Mouse (Mus musculus) embryonic facial prominence, embryonic 14.5 days (tissue): ENCODE results near the gene Mllt6. TPM values are rescaled to one million over a fixed set of nuclear protein-coding genes. Genes with fewer than 3 reads are reported as not detected.
A peak's percentile ranks its signal among the peaks of the same experiment; 100 is the strongest.

Source experiments
- ATAC-seq: fragments of 200-750 bp; cut with Nextera tagmentation; 2 replicates; pipeline ENCODE4 v1.8.0; 2017; ENCODE audit warnings: low read depth, moderate number of reproducible peaks, moderate TSS enrichment
- DNase-seq: peaks from one replicate; pipeline ENCODE4 v3.0.0-alpha.2; 2015; ENCODE audit warnings: low spot score
- H3K27ac ChIP-seq: fragments of 300-500 bp; sonication (generic); replicated peaks from 2 replicates; pipeline ENCODE4 v1.5.1; 2014; ENCODE audit warnings: low read depth, mild to moderate bottlenecking, low read length, moderate library complexity
- H3K27me3 ChIP-seq: fragments of 300-500 bp; sonication (generic); replicated peaks from 2 replicates; pipeline ENCODE4 v1.6.1; 2014; ENCODE audit warnings: low read length; ENCODE audit not compliant: control insufficient read depth, insufficient read depth
- H3K36me3 ChIP-seq: fragments of 300-500 bp; sonication (generic); 2 replicates; pipeline ENCODE4 v1.6.1; 2014; ENCODE audit warnings: low read length, mixed read lengths; ENCODE audit not compliant: control insufficient read depth, insufficient read depth
- H3K4me1 ChIP-seq: fragments of 300-500 bp; sonication (generic); 2 replicates; pipeline ENCODE4 v1.6.1; 2014; ENCODE audit warnings: antibody characterized with exemption, low read length; ENCODE audit not compliant: control insufficient read depth, insufficient read depth
- H3K4me2 ChIP-seq: fragments of 300-500 bp; sonication (generic); 2 replicates; pipeline ENCODE4 v1.6.1; 2014; ENCODE audit warnings: low read depth, mild to moderate bottlenecking, low read length, moderate library complexity, mixed read lengths
- H3K4me3 ChIP-seq: fragments of 300-500 bp; sonication (generic); 2 replicates; pipeline ENCODE4 v1.5.1; 2014; ENCODE audit warnings: low read depth, mild to moderate bottlenecking, low read length
- H3K9ac ChIP-seq: fragments of 300-500 bp; sonication (generic); 2 replicates; pipeline ENCODE4 v1.6.1; 2014; ENCODE audit warnings: low read depth, mild to moderate bottlenecking, low read length, moderate library complexity, mixed read lengths
- H3K9me3 ChIP-seq: fragments of 300-500 bp; sonication (generic); 2 replicates; pipeline ENCODE4 v1.6.1; 2016; ENCODE audit warnings: low read length; ENCODE audit not compliant: control insufficient read depth
- WGBS: fragments of 180-500 bp; shearing (Covaris S2); extraction: QIAGEN DNeasy Blood & Tissue Kit; methylation state at CpG from one replicate; pipeline ENCODE4 v1.1.7; 2014; 5-methylcytosine and 5-hydroxymethylcytosine counted together
- polyA plus RNA-seq: library from polyadenylated mRNA; unstranded; fragments of >200 nt; fragmentation: Nextera tagmentation; extraction: Ambion mirVana; gene quantifications from 2 replicates; pipeline ENCODE4 v1.2.1, GENCODE M21; 2014

The Mllt6 gene
- polyA plus RNA-seq, 1 experiment from 2014 or later = 3.5 TPM

DNA sequence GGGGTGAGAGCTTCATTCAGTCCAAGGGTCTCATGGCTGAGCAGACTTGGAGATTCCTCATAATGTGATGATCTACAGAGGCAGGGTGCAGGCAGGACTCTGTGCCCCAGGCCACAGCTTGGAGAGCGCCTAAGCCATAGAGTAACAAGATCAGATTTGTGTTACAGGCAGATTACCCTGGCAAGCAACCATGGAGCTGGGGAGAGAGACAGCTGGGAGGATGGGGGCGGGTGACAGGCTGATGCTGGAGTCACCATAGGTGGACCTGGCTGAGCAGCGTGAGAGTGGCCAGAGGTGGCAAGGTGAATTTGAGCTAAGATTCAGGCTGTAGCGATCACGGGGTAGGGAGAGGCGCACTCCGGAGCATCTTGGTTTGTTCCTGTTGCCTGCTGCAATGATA lies 4.9 kb downstream of the Mllt6 start:
- ATAC-seq = no peak
- Histone ChIP-seq H3K4me3 (no peak overlapping the region), H3K27me3 (no peaks in the 10 kb centered on the region), H3K9ac (no peak overlapping the region), H3K4me2 (no peak overlapping the region), H3K4me1 (peaks cover 6% of the 10 kb centered on the region), H3K36me3 (peaks cover 72% of the 10 kb centered on the region), H3K9me3 (no peaks in the 10 kb centered on the region), H3K27ac (no peak overlapping the region)
- 86% methylated on average over 7 of the region's 7 CpGs for WGBS
- DNase-seq = no peak

DNA sequence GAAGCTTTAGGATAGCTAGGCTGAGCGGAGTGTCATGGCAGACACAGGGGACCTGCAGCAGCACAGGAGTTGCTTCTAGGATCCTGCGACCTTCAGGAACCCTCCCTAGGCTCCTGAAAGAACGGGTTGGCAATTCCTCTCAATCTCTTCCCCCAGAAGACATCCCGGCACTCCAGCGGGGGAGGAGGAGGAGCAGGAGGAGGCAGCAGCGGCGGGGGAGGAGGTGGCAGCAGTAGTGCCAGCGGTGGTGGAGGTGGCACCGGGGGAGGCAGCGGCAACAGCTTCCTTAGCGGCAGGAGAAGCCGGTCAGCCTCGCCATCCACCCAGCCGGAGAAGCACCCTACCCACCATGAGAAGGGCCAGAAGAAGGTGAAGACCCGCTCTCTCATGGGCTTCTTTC lies 6.1 kb downstream of the Mllt6 start:
- ATAC-seq = no peak
- H3K27me3 ChIP-seq = no peaks in the 10 kb centered on the region

DNA sequence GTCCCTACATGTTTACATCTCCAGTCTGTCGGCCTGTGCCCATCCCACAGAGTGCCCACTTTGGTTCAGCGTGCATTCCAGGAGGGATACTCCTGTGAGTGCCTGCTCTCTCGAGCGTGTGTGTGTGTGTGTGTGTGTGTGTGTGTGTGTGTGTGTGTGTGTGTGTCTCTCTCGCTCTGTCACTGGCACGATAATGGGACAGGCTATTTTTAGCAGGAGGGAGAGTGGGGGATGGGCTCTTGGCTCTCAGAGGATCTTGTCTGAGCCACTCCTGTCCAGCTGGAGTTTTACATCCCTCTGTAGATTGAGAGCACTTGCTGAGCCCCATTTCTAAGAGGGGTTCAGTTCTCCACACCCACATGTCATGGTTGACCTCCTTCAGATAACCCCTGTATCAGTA lies 6.6 kb downstream of the Mllt6 start:
- Histone ChIP-seq H3K9me3 (no peaks in the 10 kb centered on the region), H3K4me1 (peaks cover under 1% of the 10 kb centered on the region; the same call in 1 of the 2 replicates), H3K27me3 (no peaks in the 10 kb centered on the region), H3K9ac (no peak overlapping the region), H3K36me3 (peaks cover 89% of the 10 kb centered on the region), H3K27ac (no peak overlapping the region), H3K4me2 (no peak overlapping the region), H3K4me3 (no peak overlapping the region)
- 33% methylated on average over 6 of the region's 6 CpGs for WGBS
- peak; percentile 61 for DNase-seq
- no peak for ATAC-seq

More for the DNA sequence above, 6.1 kb downstream of the Mllt6 start:
- Histone ChIP-seq H3K9me3 (no peaks in the 10 kb centered on the region), H3K27ac (no peak overlapping the region), H3K9ac (no peak overlapping the region), H3K36me3 (peaks cover 83% of the 10 kb centered on the region), H3K4me3 (no peak overlapping the region), H3K4me1 (peaks cover 6% of the 10 kb centered on the region), H3K4me2 (no peak overlapping the region)
- WGBS = 35% methylated on average over 9 of the region's 15 CpGs
- DNase-seq = no peak

DNA sequence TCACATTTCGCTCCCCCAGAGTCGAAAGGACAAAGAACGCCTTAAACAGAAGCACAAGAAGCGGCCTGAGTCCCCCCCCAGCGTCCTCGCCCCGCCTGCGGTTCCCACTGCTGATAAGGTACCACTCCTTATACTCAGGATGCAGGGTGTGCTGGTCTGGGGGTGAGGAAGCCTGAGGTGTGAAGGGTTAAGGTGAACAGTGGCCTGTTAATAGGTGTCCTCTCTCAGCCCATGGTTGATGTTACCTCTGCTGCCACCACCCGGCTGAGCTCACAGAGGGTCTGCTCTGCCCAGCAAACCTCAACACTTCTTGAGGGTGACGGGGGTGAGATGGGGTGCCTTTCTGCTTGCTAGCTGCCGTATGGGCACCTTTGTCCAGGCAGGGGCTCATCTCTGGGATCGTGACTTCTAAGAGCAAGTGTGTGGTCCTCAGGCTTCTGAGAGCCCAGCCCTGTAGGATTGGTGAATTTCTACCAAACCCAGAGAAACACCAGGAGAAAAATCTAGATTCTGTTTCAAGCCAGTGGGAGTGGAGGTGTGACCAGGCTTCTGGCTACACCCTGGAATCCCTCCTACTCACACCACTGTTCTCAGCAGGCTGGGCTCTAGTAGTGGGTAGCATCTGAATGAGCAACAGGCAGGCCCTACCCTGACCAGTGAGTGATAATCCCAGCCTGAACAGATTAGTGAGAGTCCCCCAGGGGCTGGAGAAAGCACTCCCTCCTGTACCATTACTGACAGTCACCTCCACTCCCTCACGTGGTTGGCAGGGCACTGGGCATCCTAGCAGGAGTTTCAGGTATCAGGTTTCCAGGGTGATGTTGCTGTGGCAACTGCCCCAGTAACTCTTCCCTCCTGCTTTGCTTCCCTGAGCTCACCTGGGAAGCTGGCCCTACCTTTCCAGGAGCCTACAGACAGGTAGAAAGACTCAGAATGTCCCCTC lies 7.3 kb downstream of the Mllt6 start:
- Histone ChIP-seq H3K4me2 (no peak overlapping the region), H3K36me3 (peaks cover 92% of the 10 kb centered on the region)

DNA sequence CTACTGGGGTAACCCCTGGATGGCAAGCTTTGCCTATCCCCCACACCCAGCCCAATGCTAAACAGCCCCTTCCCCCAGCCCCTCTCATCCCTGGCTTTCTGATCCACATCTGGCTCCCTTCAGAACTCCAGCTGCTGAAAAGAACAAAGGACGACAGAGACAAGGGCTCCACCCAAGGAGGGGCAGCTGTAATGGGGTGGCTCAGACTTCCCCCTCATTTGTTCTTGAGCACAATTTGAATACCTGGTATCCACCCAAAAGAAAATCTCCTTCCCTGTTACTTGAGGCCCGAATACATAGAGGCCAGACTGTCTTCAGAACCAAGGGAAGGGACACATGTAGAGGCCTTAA lies 7.9 kb downstream of the Mllt6 start:
- peak overlapping the region; percentile 52 for H3K27ac ChIP-seq

More for the DNA sequence above, 7.3 kb downstream of the Mllt6 start:
- peak overlapping the region; percentile 52 for H3K27ac ChIP-seq
- no peaks in the 10 kb centered on the region for H3K27me3 ChIP-seq
- DNase-seq (peak; percentile 36), ATAC-seq (peak; percentile 27; the same call in 1 of the 2 replicates)
- no peaks in the 10 kb centered on the region for H3K4me1 ChIP-seq
- no peak overlapping the region for H3K4me3 ChIP-seq
- 0 out of 2 replicates have a peak overlapping the region, but pooled peaks have one; percentile 19 for H3K9ac ChIP-seq
- 63% methylated on average over 13 of the region's 13 CpGs for WGBS
- H3K9me3 ChIP-seq = no peaks in the 10 kb centered on the region

DNA sequence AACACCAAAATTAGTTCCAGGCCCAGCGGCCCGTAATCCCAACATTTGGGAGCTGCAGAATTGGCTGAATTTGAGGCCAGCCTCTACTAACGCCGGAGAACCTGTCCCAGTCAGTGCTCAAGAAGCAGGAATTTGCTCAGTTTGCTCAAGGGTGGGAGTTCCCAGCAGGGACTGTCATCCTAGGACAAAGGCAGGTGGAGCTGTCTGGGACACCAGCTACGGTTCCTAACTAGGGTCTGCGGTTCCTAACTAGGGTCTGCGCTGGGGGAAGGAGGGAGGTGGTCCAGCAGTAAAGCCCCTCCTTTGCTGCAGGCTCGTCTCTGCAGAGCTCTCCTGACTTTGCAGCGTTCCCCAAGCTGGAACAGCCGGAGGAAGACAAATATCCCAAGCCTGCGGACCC lies 9.9 kb downstream of the Mllt6 start:
- no peak for ATAC-seq
- Histone ChIP-seq H3K27me3 (no peaks in the 10 kb centered on the region), H3K36me3 (peaks cover 94% of the 10 kb centered on the region), H3K4me2 (no peak overlapping the region), H3K9me3 (no peaks in the 10 kb centered on the region), H3K4me3 (no peak overlapping the region), H3K27ac (no peak overlapping the region), H3K9ac (no peak overlapping the region), H3K4me1 (no peaks in the 10 kb centered on the region)
- no peak for DNase-seq
- 86% methylated on average over 11 of the region's 11 CpGs for WGBS

More for the DNA sequence above, 7.9 kb downstream of the Mllt6 start:
- WGBS = 47% methylated on average over 2 of the region's 2 CpGs
- H3K4me2 ChIP-seq = no peak overlapping the region
- H3K9ac ChIP-seq = 0 out of 2 replicates have a peak overlapping the region, but pooled peaks have one; percentile 19
- no peaks in the 10 kb centered on the region for H3K9me3 ChIP-seq
- no peak for ATAC-seq
- H3K27me3 ChIP-seq = no peaks in the 10 kb centered on the region
- DNase-seq = peak; percentile 26
- H3K4me3 ChIP-seq = no peak overlapping the region
- peaks cover 92% of the 10 kb centered on the region for H3K36me3 ChIP-seq
- H3K4me1 ChIP-seq = no peaks in the 10 kb centered on the region

DNA sequence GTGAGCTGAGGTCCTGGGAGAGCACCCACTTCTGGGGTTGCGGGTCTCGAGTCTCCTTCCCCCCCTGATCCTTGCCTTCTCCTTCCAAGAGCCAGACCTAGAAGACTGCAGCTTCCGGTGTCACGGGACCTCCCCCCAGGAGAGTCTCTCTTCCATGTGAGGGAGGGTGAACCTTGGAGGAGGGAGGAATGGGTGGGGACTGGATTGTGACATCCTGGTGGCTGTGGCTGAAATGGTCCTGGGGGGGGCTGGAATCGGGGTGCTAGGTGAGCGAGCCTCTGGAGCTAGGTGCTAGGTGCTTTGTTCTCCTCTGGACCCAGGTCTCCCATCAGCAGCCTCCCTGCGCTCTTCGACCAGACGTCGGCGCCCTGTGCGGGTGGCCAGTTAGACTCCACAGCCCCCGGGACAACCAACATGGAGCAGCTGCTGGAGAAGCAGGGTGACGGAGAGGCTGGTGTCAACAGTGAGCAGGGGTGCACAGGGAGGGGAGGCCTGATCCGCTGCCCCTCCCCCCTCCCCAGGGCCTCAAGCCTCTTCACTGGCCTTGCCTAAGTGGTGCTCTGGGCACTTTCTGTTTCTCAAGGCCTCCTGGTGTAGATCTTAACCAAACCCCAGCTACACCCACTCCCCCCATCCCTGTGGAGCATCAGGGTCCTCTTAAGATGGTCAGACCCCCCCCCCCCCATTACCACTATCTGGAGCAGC lies 13.0 kb downstream of the Mllt6 start:
- Histone ChIP-seq H3K4me3 (no peak overlapping the region), H3K9me3 (no peaks in the 10 kb centered on the region), H3K4me1 (no peaks in the 10 kb centered on the region), H3K9ac (no peak overlapping the region), H3K36me3 (peaks cover 92% of the 10 kb centered on the region), H3K4me2 (no peak overlapping the region), H3K27me3 (no peaks in the 10 kb centered on the region), H3K27ac (no peak overlapping the region)
- WGBS = 82% methylated on average over 11 of the region's 15 CpGs
- DNase-seq (no peak), ATAC-seq (peak; percentile 17; the same call in 1 of the 2 replicates)

DNA sequence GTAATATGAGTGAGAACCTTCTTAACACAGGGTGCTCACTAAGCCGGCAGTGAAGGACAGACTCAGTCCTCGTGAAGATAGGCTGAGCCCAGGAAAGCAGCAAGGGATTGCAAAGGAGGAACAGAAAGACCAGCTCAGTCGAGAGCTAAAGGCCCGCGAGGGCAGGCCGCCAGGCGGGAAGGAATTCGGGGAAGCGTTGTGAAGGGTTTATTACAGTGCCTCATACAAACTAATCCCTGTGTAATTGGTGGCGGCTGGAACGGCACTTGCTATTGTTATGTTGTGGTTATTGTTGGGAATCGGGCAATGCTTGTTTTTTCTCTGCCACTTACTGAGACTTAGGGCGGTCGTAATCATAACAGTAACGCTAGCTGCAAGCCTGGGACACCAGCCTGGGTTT lies 14.2 kb downstream of the Mllt6 start:
- ATAC-seq = no peak
- H3K9me3 ChIP-seq = no peaks in the 10 kb centered on the region
- no peak overlapping the region for H3K4me2 ChIP-seq
- 49% methylated on average over 15 of the region's 15 CpGs for WGBS
- no peaks in the 10 kb centered on the region for H3K4me1 ChIP-seq
- no peak overlapping the region for H3K9ac ChIP-seq
- peak; percentile 65 for DNase-seq
- H3K27me3 ChIP-seq = no peaks in the 10 kb centered on the region
- H3K36me3 ChIP-seq = peaks cover 95% of the 10 kb centered on the region
- H3K27ac ChIP-seq = no peak overlapping the region
- H3K4me3 ChIP-seq = no peak overlapping the region
